Mouse (Mus musculus): ENCODE results near the gene Fam149b.
"Not testable (repeated sequence)": the region's sequence is repeated elsewhere in the genome, so short reads cannot be mapped to it uniquely, and the experiment has no call there.

Fam149b gene

GRCm38 (mm10) chr14:20347991-20348541 lies at the start of gene Fam149b, which contains the start of gene Ecd:
Fam149b (plus strand) TSS chr14:20348162.
Ecd (minus strand) TSS chr14:20348121.
- peak; percentile 95 for DNase-seq

DNA sequence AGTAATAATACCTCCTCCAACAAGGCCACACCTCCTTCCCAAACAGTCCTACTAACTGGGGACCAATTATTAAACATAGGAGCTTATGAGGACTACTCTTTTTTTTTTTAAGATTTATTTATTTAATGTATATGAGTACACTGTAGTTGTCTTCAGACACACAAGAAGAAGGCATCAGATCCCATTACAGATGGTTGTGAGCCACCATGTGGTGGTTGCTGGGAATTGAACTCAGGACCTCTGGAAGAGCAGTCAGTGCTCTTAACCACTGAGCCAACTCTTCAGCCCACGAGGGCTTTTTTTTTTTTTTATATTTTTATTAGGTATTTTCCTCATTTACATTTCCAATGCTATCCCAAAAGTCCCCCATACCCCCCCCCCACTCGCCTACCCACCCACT lies 42.9 kb upstream of the Fam149b start:
- not testable (repeated sequence) for DNase-seq

- DNase-seq = no peak
These were observed 32.8 kb upstream of the Fam149b start for GRCm38 (mm10) chr14:20315137-20315536.

DNA sequence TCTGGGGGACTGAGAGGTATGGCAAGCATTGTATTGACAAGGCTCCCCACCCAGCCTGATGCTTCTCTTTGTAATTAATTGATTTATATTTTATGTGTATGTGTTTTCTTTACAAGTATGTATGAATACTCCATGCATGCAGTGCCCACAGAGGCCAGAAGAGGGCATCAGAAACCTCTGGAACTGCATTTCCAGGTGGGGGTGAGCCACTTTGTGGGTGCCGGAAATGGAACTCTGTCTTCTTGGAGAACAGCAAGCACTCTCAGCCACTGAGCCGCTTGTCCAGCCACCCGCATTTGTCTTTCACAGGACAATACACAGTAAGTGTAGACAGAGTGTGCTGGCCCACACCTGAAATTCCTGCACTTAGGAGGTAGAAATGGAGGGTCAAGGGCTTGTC lies 28.5 kb upstream of the Fam149b start:
- peak; percentile 67 to 69 for DNase-seq

DNA sequence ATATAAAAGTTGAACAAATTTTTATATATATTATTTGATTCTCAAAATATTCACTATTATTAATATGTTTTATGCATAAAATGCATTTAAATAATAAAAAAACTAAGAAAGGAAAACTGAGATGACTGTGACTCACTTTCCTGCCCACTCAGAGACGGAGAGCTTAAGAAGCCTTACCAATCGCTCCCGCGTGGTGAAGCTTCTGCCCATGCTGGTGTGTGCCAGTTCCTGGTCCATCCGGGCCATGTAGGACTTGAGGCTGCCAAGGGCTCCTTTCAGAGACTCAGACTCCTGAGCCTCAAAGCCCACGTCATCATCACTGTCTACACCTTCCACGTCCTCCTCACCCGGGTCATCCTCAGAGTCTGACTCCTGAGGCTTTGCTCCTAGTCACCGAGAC lies 23.8 kb upstream of the Fam149b start:
- DNase-seq = no peak

DNA sequence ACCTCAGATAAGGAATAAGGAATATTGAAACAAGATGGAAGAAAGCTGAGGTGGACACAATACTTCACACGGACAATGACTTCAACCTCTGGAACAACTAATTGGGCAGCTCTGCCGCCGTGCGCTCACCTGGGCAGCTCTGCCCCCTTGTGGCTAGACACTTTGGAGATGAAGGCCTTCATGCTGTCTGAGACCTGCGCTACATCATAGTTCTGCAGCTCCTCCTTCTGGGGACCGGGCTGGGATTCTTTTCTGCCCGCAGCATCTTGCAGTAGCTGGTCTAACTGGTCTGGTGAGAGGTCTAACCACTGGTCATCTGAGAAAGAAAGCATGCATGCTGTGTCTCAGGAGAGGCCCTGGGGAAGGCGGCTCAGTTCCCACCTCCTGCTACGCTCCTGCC lies 19.5 kb upstream of the Fam149b start:
- peak; percentile 32 to 35 for DNase-seq

DNA sequence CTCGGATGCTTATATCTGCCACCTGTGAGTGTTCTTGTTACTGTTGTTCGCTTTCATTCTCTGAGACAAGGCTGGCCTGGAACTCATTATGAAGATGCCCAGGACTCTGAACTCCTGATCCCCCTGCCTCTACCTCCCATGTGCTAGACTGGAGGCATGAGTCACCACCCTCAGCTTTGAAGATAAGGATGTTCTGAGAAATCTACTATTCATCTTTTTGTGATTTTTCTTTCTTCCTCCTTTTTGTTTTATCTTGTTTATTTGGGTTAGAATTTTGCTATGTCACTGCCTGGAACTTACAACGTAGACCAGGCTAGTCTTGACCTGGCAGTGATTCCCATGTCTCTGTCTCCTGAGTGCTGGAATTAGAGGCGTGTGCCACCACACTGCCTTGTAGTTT lies 16.6 kb upstream of the Fam149b start:
- DNase-seq = no peak

DNA sequence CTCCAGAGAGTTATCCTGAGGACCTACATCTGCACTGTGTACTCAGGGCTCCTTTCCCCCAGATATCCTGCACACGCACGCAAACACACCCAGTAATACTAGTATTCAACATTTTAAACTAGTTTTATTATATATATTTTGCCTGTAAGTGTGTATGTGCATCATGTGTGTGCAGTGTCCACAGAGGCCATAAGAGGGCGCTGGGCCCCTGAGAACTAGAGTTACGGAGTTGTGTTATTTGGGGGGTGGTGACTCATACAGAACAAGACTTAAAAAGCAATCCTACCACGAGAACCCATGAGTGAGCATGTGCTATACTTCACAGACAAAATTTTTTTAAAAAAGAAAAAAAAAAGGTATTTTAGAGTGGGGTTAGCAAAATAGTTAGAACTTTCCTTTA lies 8.5 kb upstream of the Fam149b start:
- peak; percentile 23 to 26 for DNase-seq

- DNase-seq = peak; percentile 63 to 66
These were observed 7.8 kb upstream of the Fam149b start for GRCm38 (mm10) chr14:20340149-20340548.

GRCm38 (mm10) chr14:20340866-20341265 lies 7.1 kb upstream of the Fam149b start:
- DNase-seq = peak; percentile 64 to 68

DNA sequence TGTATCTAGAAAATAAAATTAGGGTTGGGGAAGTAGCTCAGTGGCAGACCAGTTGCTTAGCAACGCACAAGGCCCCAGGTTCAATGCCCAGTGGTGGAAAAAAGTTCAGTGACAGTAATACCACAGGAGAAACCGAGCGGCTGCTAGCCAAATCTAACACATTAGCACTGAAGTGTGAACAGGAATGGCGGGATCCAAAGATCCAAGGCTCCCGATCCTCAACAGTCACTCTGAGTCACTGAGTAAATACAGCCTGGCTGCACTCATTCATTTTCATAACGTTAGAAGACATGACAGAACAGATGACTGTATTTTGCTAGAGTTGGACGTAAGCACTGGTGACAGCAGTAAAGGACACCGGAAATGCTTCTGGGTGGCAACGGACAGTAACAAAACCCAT lies 2.1 kb upstream of the Fam149b start:
- DNase-seq = no peak

GRCm38 (mm10) chr14:20347441-20347990 lies 446 bp upstream of the Fam149b start:
- DNase-seq = no peak

GRCm38 (mm10) chr14:20363230-20363629 lies 15.3 kb downstream of the Fam149b start:
- DNase-seq = no peak

- peak in 1 of 2 experiments; percentile 29 for DNase-seq
These were observed 20.3 kb downstream of the Fam149b start for GRCm38 (mm10) chr14:20368271-20368670.

DNA sequence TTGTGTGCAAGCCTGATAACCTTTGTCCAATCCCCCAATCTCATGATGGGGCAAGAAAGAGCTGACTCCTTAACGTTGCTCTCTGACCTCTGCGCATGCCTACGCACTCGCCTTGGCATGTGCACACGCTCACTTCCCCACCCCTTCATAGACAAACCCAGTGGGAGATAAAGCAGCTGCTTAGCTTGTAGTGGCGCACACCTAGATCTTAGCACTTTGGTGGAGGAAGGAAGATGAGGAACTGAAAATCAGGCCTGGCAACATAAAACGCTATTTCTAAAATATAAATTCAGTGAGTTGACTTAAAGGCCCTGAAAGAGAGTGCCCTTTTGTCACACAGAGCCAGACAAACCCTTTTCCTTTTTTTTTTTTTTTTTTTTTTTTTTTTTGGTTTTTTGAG lies 22.8 kb downstream of the Fam149b start:
- peak; percentile 45 to 52 for DNase-seq

DNA sequence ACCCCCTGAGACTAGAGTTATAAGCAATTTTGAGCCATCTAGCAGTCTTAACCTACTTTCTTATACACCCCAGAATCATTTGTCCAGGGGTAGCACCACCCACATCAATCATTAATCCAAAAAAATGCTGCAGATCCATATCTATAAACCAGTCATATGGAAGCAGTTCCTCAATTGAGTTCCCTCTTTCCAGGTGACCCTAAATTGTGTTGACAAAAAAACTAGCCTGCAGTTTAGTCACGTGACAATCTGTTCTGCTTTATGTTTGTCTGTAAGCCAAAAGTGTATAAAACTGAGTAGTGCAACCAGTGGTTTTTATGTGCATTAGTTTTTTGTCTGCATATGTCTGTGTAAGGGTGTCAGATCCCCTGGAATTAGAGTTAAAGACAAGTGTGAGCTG lies 23.9 kb downstream of the Fam149b start:
- no peak for DNase-seq

GRCm38 (mm10) chr14:20377112-20377521 lies 29.2 kb downstream of the Fam149b start:
- DNase-seq = no peak

- DNase-seq = peak; percentile 78 to 81
These were observed 30.5 kb downstream of the Fam149b start for GRCm38 (mm10) chr14:20378313-20379061.

- DNase-seq = peak in 1 of 2 experiments; percentile 56
These were observed 31.2 kb downstream of the Fam149b start for GRCm38 (mm10) chr14:20379087-20379640.

GRCm38 (mm10) chr14:20379753-20380430 lies 31.9 kb downstream of the Fam149b start:
- peak in 1 of 2 experiments; percentile 72 for DNase-seq

DNA sequence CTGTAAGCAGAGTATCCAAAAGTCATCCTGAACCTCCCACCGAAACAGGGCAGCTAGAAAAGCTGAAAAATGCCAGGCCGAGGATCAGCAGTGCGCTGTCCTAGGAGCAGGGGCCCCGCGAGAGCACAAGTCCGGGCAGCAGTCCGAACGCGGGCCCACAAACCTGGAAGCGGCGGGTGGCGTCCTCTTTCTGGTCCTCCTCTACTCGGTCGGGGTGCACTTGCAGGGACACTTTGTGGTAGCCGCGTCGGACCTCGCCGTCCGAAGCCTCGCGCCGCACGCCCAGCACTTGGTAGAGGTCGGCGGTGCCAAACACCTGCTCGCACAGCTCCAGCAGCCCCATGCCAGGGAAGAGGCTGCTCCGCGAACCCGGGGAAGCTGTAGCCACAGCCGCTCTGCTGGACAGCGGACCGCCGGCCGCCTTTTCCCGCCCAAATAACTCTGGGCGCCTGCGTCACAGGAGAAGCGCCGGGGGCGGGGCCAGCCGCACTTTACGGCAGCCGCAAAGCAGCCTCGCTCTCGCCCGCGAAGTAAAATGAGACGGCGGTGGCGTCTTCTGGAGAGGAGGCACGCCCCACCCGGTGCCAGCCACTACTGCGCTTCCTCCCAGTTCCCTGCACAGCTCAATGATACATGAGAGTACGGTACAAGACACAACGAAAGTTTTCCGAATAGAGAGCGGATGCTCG lies 40.6 kb downstream of the Fam149b start, which contains the start of gene Dnajc9:
Dnajc9 (minus strand) TSS at position 470 of the 689 bp plus-strand sequence.
- peak; percentile 94 for DNase-seq

- no peak for DNase-seq
These were observed 41.6 kb downstream of the Fam149b start for GRCm38 (mm10) chr14:20389446-20390079.
